Mouse (Mus musculus) intestine, embryonic 15.5 days (tissue): Measurements from ENCODE around the gene Csnk2a1. TPM values are rescaled to one million over a fixed set of nuclear protein-coding genes. Genes with fewer than 3 reads are reported as not detected.

Source experiments
- ATAC-seq: fragments of 200-750 bp; cut with Nextera tagmentation; 2 replicates; pipeline ENCODE4 v1.8.0; 2017; ENCODE audit warnings: moderate TSS enrichment, moderate library complexity
- H3K27ac ChIP-seq: fragments of 300-500 bp; sonication (generic); 2 replicates; pipeline ENCODE4 v1.5.1; 2015; ENCODE audit warnings: mild to moderate bottlenecking, inconsistent platforms
- H3K27me3 ChIP-seq: fragments of 300-500 bp; sonication (generic); replicated peaks from 2 replicates; pipeline ENCODE4 v1.6.1; 2015; ENCODE audit warnings: inconsistent platforms
- H3K36me3 ChIP-seq: fragments of 300-500 bp; sonication (generic); 2 replicates; pipeline ENCODE4 v1.6.1; 2015; ENCODE audit warnings: inconsistent platforms
- H3K4me1 ChIP-seq: fragments of 300-500 bp; sonication (generic); replicated peaks from 2 replicates; pipeline ENCODE4 v1.6.1; 2015; ENCODE audit warnings: inconsistent platforms
- H3K4me2 ChIP-seq: fragments of 300-500 bp; sonication (generic); replicated peaks from 2 replicates; pipeline ENCODE4 v1.6.1; 2015; ENCODE audit warnings: mild to moderate bottlenecking, inconsistent platforms
- H3K4me3 ChIP-seq: fragments of 300-500 bp; sonication (generic); replicated peaks from 2 replicates; pipeline ENCODE4 v1.5.1; 2015; ENCODE audit warnings: inconsistent platforms
- H3K9ac ChIP-seq: fragments of 300-500 bp; sonication (generic); 2 replicates; pipeline ENCODE4 v1.6.1; 2015; ENCODE audit warnings: inconsistent platforms
- H3K9me3 ChIP-seq: fragments of 300-500 bp; sonication (generic); 2 replicates; pipeline ENCODE4 v1.6.1; 2016; ENCODE audit warnings: inconsistent platforms
- WGBS: fragments of 180-500 bp; shearing (Covaris S2); methylation state at CpG from one replicate; pipeline ENCODE4 v1.1.7; 2015; 5-methylcytosine and 5-hydroxymethylcytosine counted together
- polyA plus RNA-seq: library from polyadenylated mRNA; unstranded; fragments of >200 nt; fragmentation: Nextera tagmentation; extraction: Ambion mirVana; gene quantifications from 2 replicates; pipeline ENCODE4 v1.2.1, GENCODE M21; 2015

Gene Csnk2a1
- polyA plus RNA-seq, 1 experiment from 2014 or later = 92.3 TPM

DNA sequence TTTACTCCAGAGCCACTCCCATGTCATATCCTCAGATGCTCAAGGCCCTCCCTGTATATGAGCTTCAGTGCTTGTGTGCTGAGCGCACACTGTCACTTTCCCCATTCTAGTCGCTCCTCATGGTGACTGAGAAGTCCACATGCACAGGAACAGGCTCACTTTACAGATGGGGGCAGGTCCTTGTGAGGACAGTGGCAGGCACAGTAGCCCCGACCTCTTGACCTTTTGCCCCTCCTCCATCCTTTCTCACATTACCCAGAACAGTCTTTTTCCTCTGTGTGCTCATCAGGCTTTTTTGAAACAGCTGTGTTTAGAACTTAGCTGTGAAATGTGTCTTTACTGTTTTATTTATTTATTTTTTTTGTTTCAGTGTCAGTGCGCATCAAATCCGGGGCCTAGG, 77.1 kb downstream of the Csnk2a1 start:
- Histone ChIP-seq H3K4me3 (no peak overlapping the region), H3K4me2 (no peak overlapping the region), H3K4me1 (no peaks in the 10 kb centered on the region), H3K9ac (no peak overlapping the region), H3K36me3 (peaks cover 34% of the 10 kb centered on the region), H3K27me3 (no peaks in the 10 kb centered on the region), H3K9me3 (no peaks in the 10 kb centered on the region), H3K27ac (no peak overlapping the region)
- WGBS = 50% methylated on average over 5 of the region's 5 CpGs
- ATAC-seq = no peak

- no peak overlapping the region for H3K27ac ChIP-seq
- H3K27me3 ChIP-seq = no peaks in the 10 kb centered on the region
- no peaks in the 10 kb centered on the region for H3K4me1 ChIP-seq
- no peak overlapping the region for H3K4me2 ChIP-seq
- no peak for ATAC-seq
- no peaks in the 10 kb centered on the region for H3K9me3 ChIP-seq
- no peak overlapping the region for H3K9ac ChIP-seq
- H3K36me3 ChIP-seq = peaks cover 42% of the 10 kb centered on the region
- 84% methylated on average over 6 of the region's 6 CpGs for WGBS
- no peak overlapping the region for H3K4me3 ChIP-seq
Measured at GRCm38 (mm10) chr2:152305480-152305879, 78.8 kb downstream of the Csnk2a1 start.

DNA sequence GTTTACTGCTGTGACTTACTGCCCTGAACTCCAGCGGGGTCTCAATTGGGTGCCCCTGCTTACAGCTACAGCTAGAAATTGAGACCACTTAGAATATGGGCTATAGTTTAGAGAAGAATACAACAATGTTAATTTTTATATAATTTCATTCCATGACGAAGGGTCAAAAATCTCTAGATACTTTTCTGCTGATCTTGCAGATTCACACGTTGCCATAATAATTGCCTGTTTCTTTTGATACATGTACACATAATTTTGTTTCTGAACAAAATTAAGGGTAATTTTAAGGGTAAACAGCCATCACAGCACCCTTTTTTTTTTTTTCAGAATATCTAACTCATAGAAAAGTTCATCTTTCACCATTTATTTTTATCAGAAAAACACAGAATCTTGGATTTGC, 80.5 kb downstream of the Csnk2a1 start:
- Histone ChIP-seq H3K27me3 (no peaks in the 10 kb centered on the region), H3K27ac (no peak overlapping the region), H3K36me3 (peaks cover 58% of the 10 kb centered on the region), H3K9ac (no peak overlapping the region), H3K4me2 (no peak overlapping the region), H3K4me1 (no peaks in the 10 kb centered on the region), H3K4me3 (no peak overlapping the region), H3K9me3 (no peaks in the 10 kb centered on the region)
- 91% methylated on average over 3 of the region's 3 CpGs for WGBS
- no peak for ATAC-seq

GRCm38 (mm10) chr2:152312996-152313395, 86.4 kb downstream of the Csnk2a1 start:
- no peak overlapping the region for H3K9ac ChIP-seq
- no peaks in the 10 kb centered on the region for H3K27me3 ChIP-seq
- no peak for ATAC-seq
- H3K4me2 ChIP-seq = no peak overlapping the region
- no peaks in the 10 kb centered on the region for H3K9me3 ChIP-seq
- H3K4me3 ChIP-seq = no peak overlapping the region
- no peak overlapping the region for H3K27ac ChIP-seq
- H3K4me1 ChIP-seq = no peaks in the 10 kb centered on the region
- WGBS = 73% methylated on average over 7 of the region's 7 CpGs
- peaks cover 47% of the 10 kb centered on the region for H3K36me3 ChIP-seq

- Histone ChIP-seq H3K4me1 (no peaks in the 10 kb centered on the region), H3K27ac (no peak overlapping the region), H3K36me3 (peaks cover 47% of the 10 kb centered on the region)
Measured at GRCm38 (mm10) chr2:152313926-152314325, 87.3 kb downstream of the Csnk2a1 start.

GRCm38 (mm10) chr2:152317054-152317453, 90.4 kb downstream of the Csnk2a1 start:
- 79% methylated on average over 6 of the region's 6 CpGs for WGBS
- Histone ChIP-seq H3K9me3 (no peaks in the 10 kb centered on the region), H3K27ac (no peak overlapping the region), H3K4me1 (no peaks in the 10 kb centered on the region), H3K36me3 (peaks cover 34% of the 10 kb centered on the region), H3K4me2 (no peak overlapping the region), H3K4me3 (no peak overlapping the region), H3K9ac (no peak overlapping the region), H3K27me3 (no peaks in the 10 kb centered on the region)
- ATAC-seq = no peak

More at GRCm38 (mm10) chr2:152313926-152314325, 87.3 kb downstream of the Csnk2a1 start:
- H3K4me3 ChIP-seq = no peak overlapping the region
- no peak overlapping the region for H3K9ac ChIP-seq
- H3K27me3 ChIP-seq = no peaks in the 10 kb centered on the region
- no peaks in the 10 kb centered on the region for H3K9me3 ChIP-seq
- no peak overlapping the region for H3K4me2 ChIP-seq
- ATAC-seq = no peak
- WGBS = 87% methylated on average over 6 of the region's 6 CpGs

- WGBS = 85% methylated on average over 5 of the region's 5 CpGs
- Histone ChIP-seq H3K36me3 (peaks cover 40% of the 10 kb centered on the region), H3K9me3 (no peaks in the 10 kb centered on the region), H3K27me3 (no peaks in the 10 kb centered on the region), H3K27ac (no peak overlapping the region), H3K9ac (no peak overlapping the region), H3K4me2 (no peak overlapping the region), H3K4me3 (no peak overlapping the region), H3K4me1 (no peaks in the 10 kb centered on the region)
- ATAC-seq = no peak; the same call in 1 of the 2 replicates
Measured at GRCm38 (mm10) chr2:152321558-152321957, 94.9 kb downstream of the Csnk2a1 start.

GRCm38 (mm10) chr2:152322198-152322597, 95.6 kb downstream of the Csnk2a1 start:
- Histone ChIP-seq H3K4me3 (no peak overlapping the region), H3K27me3 (no peaks in the 10 kb centered on the region), H3K4me1 (no peaks in the 10 kb centered on the region), H3K9me3 (no peaks in the 10 kb centered on the region), H3K9ac (no peak overlapping the region), H3K27ac (no peak overlapping the region), H3K4me2 (no peak overlapping the region), H3K36me3 (peaks cover 42% of the 10 kb centered on the region)
- 92% methylated on average over 6 of the region's 6 CpGs for WGBS
- no peak for ATAC-seq

DNA sequence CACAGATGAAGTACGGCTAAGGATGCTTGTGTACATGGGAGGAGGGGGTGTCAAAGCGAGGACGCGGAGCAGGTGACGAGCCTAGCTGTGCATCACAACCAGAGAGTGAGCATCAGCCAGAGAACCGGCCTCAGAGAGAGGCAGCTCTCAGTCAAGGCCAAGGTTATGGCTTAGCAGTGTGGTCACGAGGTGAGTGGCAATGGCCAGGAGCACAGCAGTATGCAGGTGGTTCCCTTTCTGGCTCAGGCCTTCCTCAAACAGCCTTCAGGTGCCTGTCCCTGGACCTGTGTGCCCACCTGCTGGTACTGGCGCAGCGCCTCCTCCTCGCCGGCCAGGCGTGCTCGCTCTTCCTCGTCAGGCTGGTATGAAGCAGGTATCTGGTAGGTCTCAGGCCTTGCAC, 97.3 kb downstream of the Csnk2a1 start:
- ATAC-seq = no peak
- Histone ChIP-seq H3K4me1 (no peaks in the 10 kb centered on the region), H3K9ac (no peak overlapping the region), H3K9me3 (no peaks in the 10 kb centered on the region), H3K36me3 (peaks cover 35% of the 10 kb centered on the region), H3K27me3 (no peaks in the 10 kb centered on the region), H3K4me3 (no peak overlapping the region), H3K27ac (no peak overlapping the region), H3K4me2 (no peak overlapping the region)
- WGBS = 94% methylated on average over 14 of the region's 14 CpGs

DNA sequence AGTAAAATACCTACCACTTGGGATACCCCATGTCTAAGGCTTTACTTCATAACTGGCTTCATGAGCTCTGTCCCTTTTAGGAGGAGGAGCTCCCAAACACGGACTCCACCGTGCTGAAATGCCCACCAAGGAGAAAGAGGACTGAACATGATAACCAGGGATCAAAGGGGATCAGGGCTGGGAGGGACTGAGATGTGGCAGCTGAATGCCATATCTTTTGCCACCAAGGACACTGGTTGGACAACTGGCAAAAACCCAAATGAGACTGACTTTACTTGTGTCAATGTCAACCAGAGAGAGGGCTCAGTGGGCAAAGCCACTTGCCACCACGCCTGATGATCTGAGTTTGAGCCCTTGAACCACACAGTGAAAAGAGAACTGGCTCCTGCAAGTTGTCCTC, 98.2 kb downstream of the Csnk2a1 start:
- no peak for ATAC-seq
- peaks cover 33% of the 10 kb centered on the region for H3K36me3 ChIP-seq

DNA sequence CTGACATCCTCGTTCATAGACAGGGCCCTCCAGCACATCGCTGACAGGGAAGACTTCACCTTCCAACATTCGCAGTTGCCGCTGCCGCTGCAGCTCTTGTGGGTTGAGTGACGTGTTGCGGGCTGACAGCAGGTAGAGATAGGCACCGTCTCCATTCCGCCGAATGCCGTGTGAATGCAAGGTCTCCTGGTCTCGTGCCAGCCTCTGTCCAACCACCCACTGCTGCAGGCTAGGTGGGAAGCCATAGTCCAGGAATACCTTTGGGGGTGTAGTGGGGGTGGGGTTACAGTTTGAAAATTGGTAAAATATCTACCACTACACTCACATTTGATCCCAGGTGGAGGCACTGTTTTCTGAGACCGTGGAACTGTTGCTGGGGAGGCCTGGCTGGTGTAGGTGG, 99.5 kb downstream of the Csnk2a1 start:
- Histone ChIP-seq H3K9ac (no peak overlapping the region), H3K4me3 (no peak overlapping the region), H3K27me3 (no peaks in the 10 kb centered on the region), H3K9me3 (no peaks in the 10 kb centered on the region), H3K4me1 (peaks cover 6% of the 10 kb centered on the region), H3K36me3 (peaks cover 33% of the 10 kb centered on the region), H3K4me2 (no peak overlapping the region), H3K27ac (no peak overlapping the region)
- no peak for ATAC-seq
- WGBS = 92% methylated on average over 13 of the region's 13 CpGs

More for the DNA sequence above, 98.2 kb downstream of the Csnk2a1 start:
- Histone ChIP-seq H3K27ac (no peak overlapping the region), H3K9ac (no peak overlapping the region), H3K27me3 (no peaks in the 10 kb centered on the region), H3K4me3 (no peak overlapping the region), H3K4me2 (no peak overlapping the region), H3K4me1 (no peaks in the 10 kb centered on the region), H3K9me3 (no peaks in the 10 kb centered on the region)
- WGBS = 83% methylated on average over 3 of the region's 3 CpGs

GRCm38 (mm10) chr2:152326654-152327053, 100.0 kb downstream of the Csnk2a1 start:
- Histone ChIP-seq H3K27me3 (no peaks in the 10 kb centered on the region), H3K4me2 (no peak overlapping the region), H3K4me3 (no peak overlapping the region), H3K9ac (no peak overlapping the region), H3K4me1 (peaks cover 6% of the 10 kb centered on the region), H3K36me3 (peaks cover 32% of the 10 kb centered on the region), H3K9me3 (no peaks in the 10 kb centered on the region), H3K27ac (no peak overlapping the region)
- 82% methylated on average over 8 of the region's 8 CpGs for WGBS
- no peak for ATAC-seq

DNA sequence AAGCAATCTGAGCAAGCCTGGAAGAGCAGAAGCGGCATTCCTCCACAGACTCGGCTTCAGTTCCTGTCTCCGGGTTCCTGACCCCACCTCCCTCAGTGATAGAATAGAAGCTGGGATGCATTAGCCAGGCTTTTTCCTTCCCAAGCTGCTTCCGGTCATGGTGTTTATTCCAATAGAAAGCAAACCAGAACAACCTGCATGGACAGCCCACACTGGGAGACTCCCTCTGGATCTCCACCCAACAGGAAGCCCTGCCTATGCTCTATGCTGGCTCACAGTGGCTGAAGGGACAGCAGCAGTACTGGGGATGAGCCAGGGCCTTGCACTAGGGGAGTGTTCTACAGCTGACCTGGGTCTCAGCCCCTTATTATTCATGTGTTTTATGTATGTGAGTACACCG, 101.3 kb downstream of the Csnk2a1 start:
- Histone ChIP-seq H3K36me3 (peaks cover 23% of the 10 kb centered on the region), H3K27ac (no peak overlapping the region), H3K4me3 (no peak overlapping the region), H3K9ac (no peak overlapping the region), H3K4me2 (no peak overlapping the region), H3K27me3 (no peaks in the 10 kb centered on the region), H3K4me1 (peaks cover 6% of the 10 kb centered on the region), H3K9me3 (no peaks in the 10 kb centered on the region)
- ATAC-seq = no peak
- 76% methylated on average over 5 of the region's 5 CpGs for WGBS
